Mouse (Mus musculus) ovary, adult 18-20 months (tissue): ENCODE measurements at regions not wholly inside any gene's neighbourhood (a gene's known extent, or its start where the extent isn't known, plus 50 kb on each side); places are given as distances from the start of the nearest gene placed in this dataset.

Source experiments
- DNase-seq: peaks from one replicate; pipeline ENCODE4 v3.0.0; 2022; ENCODE audit warnings: low spot score, mixed read lengths

GRCm38 (mm10) chr4:150724823-150725222 is 72.8 kb upstream of the Slc45a1 start:
- DNase-seq = peak; percentile 41

- no peak for DNase-seq
These were observed 69.8 kb upstream of the Slc45a1 start for GRCm38 (mm10) chr4:150721619-150722283.

DNA sequence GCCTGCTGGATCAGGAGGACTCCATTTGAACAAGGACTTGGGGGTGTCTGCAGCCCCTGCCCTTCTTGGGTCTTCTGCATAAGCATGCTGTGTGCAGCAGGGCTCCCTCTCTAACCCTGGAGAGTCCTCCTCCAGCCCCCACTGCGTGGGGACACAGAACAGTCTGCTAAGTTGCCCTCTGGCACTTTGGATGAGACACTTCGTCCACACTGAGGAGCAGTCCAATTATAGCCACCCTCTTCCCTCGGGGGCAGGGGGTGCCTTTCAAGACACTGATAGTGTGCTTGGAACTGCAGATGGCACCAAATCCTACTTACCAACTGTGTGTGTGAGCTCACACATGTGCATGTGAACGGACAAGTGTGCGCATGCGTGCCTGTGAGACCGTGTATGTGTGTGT is 65.9 kb upstream of the Slc45a1 start:
- DNase-seq = no peak

- no peak for DNase-seq
These were observed 63.1 kb upstream of the Slc45a1 start for GRCm38 (mm10) chr4:150715051-150715450.

DNA sequence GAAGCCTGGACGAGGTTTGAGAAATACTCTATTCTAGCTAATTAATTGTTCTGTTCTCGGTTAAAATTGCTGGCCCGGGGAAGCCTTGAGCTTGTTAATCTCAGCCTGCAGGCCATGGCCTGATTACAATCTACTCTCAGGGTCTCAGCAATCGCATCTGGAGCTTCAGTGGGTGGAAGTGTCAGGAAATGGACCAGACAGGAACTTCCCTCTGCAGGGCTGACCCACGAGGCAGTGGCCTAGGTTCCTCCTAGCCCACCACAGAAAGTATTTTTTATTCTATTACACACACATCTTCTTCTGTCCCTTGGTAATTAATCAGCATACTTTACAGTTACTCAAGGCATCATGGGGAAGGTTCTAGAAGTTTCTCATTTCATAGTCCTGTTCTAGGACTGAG is 61.3 kb upstream of the Slc45a1 start:
- DNase-seq = no peak

DNA sequence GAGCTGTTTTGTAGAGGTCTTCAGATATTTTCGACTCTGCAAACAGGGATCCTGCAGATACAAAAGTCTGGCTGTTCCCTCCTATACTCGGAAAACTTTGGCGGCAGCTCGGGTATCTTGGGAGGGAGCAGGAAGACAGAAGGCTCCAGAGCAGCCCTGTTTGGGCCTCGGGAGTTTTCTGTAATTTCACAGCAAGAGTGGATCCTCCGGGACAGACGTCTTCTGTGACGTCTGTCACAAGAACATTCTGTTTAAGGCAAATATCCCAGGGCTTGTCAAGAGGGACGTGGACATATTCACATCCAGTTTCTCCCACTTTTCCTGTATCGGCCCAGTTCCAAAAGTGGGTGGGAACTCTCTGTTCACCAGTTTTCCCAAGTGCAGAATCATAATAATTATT is 60.9 kb upstream of the Slc45a1 start:
- DNase-seq = no peak

DNA sequence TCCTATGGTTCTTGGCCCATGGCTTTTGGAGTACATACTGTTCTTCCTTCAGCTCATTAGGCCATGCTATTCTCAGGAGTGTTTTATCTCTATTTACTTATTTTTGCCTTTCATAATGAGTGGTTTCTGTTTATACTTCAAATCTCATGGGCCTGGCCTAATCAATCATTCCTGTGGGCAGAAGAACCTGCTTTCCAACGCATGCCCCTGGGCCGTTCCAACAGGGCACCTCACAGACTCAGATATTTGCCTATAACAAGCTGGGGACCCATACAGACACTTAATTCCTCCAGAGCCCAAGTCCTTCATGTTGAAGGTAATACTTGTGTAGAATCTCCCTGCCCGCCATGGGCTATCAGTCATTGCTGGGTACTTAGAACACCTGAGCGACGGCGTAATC is 59.7 kb upstream of the Slc45a1 start:
- DNase-seq = no peak

DNA sequence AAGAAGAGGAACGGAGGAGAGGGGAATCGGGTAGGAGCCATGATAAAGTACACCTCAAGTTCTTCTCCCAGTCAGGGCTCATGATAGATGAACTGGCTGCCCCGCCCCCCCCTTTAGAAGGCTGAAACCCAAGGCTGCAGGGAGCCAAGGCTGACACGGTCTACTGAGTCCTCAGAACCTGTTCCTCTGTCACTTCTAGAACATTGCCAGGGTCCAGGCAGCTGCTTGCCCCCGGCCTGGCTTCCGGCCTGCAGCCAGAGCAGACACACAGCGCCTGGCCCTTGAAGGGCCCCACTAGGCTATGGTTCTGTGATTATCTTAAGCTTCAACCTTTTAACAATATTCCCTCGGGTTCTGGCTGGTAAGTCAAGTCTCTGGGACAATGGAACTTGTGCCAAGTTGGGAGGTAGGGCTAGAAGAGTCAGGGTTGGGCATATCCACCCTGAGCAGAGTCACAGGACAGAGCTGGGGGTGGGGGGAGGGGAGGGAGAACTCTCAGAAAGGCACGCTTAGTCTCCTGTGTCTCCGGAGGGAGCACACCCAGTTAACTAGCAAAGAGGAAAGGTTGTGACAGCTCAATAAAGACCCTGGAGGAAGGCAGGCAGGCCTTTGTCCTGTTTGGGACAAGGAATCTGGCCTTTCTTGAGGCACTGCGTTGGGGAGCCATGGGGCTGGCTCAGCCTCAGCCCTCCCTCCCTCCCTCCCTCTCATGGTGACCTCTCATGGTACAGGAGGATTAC is 57.6 kb upstream of the Slc45a1 start:
- no peak for DNase-seq

GRCm38 (mm10) chr4:150708572-150708984 is 56.6 kb upstream of the Slc45a1 start:
- no peak for DNase-seq

GRCm38 (mm10) chr4:150707725-150708571 is 56.0 kb upstream of the Slc45a1 start:
- DNase-seq = peak; percentile 55

DNA sequence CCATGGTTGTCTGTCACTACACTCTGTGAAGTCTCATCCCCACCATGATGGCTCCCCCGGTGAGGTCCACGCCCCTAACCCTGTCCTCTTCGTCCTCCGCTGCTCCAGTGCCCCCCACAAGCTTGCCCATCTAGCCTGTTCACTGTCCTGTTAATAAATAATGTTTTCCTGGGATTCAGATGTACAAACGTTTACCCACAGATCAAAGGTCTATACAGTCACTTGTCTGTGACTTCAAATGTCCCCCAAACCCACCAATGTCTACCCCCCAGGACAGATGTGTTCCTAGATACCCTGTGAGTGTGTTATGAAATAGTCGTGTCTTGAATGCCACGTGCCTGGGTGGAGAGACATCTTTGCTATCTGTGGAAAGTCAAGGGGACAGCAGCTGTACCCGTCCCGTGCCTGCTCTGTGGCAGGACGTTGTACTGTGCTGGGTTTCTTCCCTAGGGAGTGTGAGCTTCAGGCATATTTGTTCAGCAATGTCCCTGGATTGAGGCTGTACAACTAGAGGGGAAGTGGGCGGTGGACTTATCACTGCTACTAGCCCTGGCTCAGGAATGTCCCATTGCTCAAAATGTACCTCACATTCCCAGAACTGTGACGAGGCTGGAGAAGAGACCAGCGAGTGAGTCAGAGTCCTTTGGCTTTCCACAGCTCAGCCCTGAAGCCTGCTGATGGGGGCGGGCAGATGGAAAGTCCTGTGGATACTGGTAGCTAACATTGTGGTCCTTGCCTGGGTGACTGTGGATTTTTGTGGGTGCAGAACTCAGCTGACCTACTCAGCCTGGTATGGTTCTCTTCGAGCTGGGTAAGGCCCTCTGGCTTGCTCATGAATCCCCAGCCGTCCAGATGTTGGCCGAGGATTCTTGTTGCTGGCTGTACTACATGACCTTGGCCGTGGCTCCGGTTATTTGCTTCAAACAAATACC is 55.1 kb upstream of the Slc45a1 start:
- peak; percentile 61 for DNase-seq

GRCm38 (mm10) chr4:150706291-150706690 is 54.3 kb upstream of the Slc45a1 start:
- DNase-seq = no peak

DNA sequence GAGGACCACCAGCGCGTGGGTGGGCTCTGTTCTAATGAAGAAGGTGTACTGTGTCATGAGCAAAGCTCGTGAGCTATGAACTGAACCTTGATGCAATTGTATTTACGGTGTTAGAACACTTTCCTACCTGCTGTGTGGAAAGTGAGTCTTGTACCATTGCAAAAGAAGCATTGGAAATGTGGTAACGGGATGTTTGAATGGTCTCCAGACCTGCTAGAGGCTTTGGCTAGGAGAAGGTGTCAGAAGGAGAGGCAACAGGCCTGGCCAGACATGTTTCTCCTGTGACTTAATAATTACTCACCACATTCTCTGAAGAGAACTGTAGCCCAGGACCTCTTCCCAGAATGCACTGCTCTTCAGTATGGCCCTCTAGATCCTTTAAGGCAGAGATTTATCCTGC is 51.3 kb upstream of the Slc45a1 start:
- DNase-seq = no peak
